8 mouse cellular contexts compared by ENCODE assay signal in genomic region chr3:153806077-153806772, GRCm38 (mm10). TPM values are rescaled to one million over a fixed set of nuclear protein-coding genes. Genes with fewer than 3 reads are reported as not detected.
DNase-seq lines count a peak whose midpoint lies in the region; ATAC-seq and TF ChIP-seq lines count a peak whose summit lies in the region.

No protein-coding gene starts in this region.

- intact Hi-C loops in heart, postnatal 25 days (cut with DNase I): loop anchor here (2.0 to 5.0 kb wide), 4 partner anchors 79 to 1023 kb away; partner anchors contain the start of gene St6galnac3

- no peaks in the 10 kb centered on the region for H3K36me3 ChIP-seq in G1E (replicated peaks)
- H3K36me3 ChIP-seq in forebrain, embryonic 16.5 days (ENCODE audit: control insufficient read depth, insufficient read depth): no peaks in the 10 kb centered on the region
- no peaks in the 10 kb centered on the region for H3K36me3 ChIP-seq in liver, embryonic 16.5 days (ENCODE audit: control insufficient read depth, insufficient read depth)
- H3K36me3 ChIP-seq in neural tube, embryonic 15.5 days: no peaks in the 10 kb centered on the region

- H3K27ac ChIP-seq in forebrain, embryonic 16.5 days (ENCODE audit: low read length): no peak overlapping the region
- H3K27ac ChIP-seq in liver, embryonic 16.5 days (ENCODE audit: low read length): peak overlapping the region; percentile 90
- H3K27ac ChIP-seq in neural tube, embryonic 15.5 days (replicated peaks): no peak overlapping the region

- no peak overlapping the region for H3K4me3 ChIP-seq in G1E (ENCODE audit: low read depth, low read length)
- H3K4me3 ChIP-seq in forebrain, embryonic 16.5 days (replicated peaks; ENCODE audit: low read length): no peak overlapping the region
- H3K4me3 ChIP-seq in liver, embryonic 16.5 days (ENCODE audit: low read depth, low read length): no peak overlapping the region
- no peak overlapping the region for H3K4me3 ChIP-seq in neural tube, embryonic 15.5 days (replicated peaks)

- ATAC-seq in G1E (ENCODE audit: extremely low read depth, insufficient number of reproducible peaks, low FRiP score, poor library complexity, severe bottlenecking): peak; percentile 71
- ATAC-seq in forebrain, embryonic 16.5 days: peak; percentile 95
- peak; percentile 9; the same call in 1 of the 2 replicates for ATAC-seq in liver, embryonic 16.5 days (ENCODE audit: low read depth)
- ATAC-seq in neural tube, embryonic 15.5 days (ENCODE audit: low FRiP score): peak; percentile 86

- H3K9me3 ChIP-seq in G1E (replicated peaks): no peaks in the 10 kb centered on the region
- H3K9me3 ChIP-seq in forebrain, embryonic 16.5 days (ENCODE audit: control insufficient read depth, low read length): no peaks in the 10 kb centered on the region
- no peaks in the 10 kb centered on the region for H3K9me3 ChIP-seq in liver, embryonic 16.5 days (replicated peaks; ENCODE audit: control insufficient read depth, low read length)
- no peaks in the 10 kb centered on the region for H3K9me3 ChIP-seq in neural tube, embryonic 15.5 days (replicated peaks)

- no peak overlapping the region for H3K9ac ChIP-seq in forebrain, embryonic 16.5 days (replicated peaks; ENCODE audit: low read depth, low read length)
- H3K9ac ChIP-seq in liver, embryonic 16.5 days (ENCODE audit: low read depth, low read length): peak overlapping the region; percentile 28
- H3K9ac ChIP-seq in neural tube, embryonic 15.5 days (replicated peaks): no peak overlapping the region

- WGBS in forebrain, embryonic 16.5 days: 32% methylated on average over 14 of the region's 14 CpGs
- WGBS in large intestine, adult 2 months: 28% methylated on average over 14 of the region's 14 CpGs
- 35% methylated on average over 14 of the region's 14 CpGs for WGBS in liver, embryonic 16.5 days (ENCODE audit: insufficient replicate concordance)
- 39% methylated on average over 14 of the region's 14 CpGs for WGBS in neural tube, embryonic 15.5 days

- no peaks in the 10 kb centered on the region for H3K27me3 ChIP-seq in G1E (ENCODE audit: insufficient read depth, low read length)
- H3K27me3 ChIP-seq in forebrain, embryonic 16.5 days (replicated peaks; ENCODE audit: control insufficient read depth, insufficient read depth, low read length): no peaks in the 10 kb centered on the region
- H3K27me3 ChIP-seq in liver, embryonic 16.5 days (ENCODE audit: control insufficient read depth, insufficient read depth, low read depth, low read length): no peaks in the 10 kb centered on the region
- H3K27me3 ChIP-seq in neural tube, embryonic 15.5 days (replicated peaks): no peaks in the 10 kb centered on the region; the same call in 1 of the 2 replicates

- H3K4me1 ChIP-seq in G1E (ENCODE audit: insufficient read depth, low read depth, low read length): peaks cover 67% of the 10 kb centered on the region
- H3K4me1 ChIP-seq in forebrain, embryonic 16.5 days (replicated peaks; ENCODE audit: control insufficient read depth, insufficient read depth, low read length): peaks cover 10% of the 10 kb centered on the region
- peaks cover 64% of the 10 kb centered on the region for H3K4me1 ChIP-seq in liver, embryonic 16.5 days (ENCODE audit: control insufficient read depth, low read depth, low read length)
- H3K4me1 ChIP-seq in neural tube, embryonic 15.5 days: peaks cover 12% of the 10 kb centered on the region

- peak overlapping the region; percentile 25 for H3K4me2 ChIP-seq in forebrain, embryonic 16.5 days (ENCODE audit: low read length)
- H3K4me2 ChIP-seq in liver, embryonic 16.5 days (ENCODE audit: low read depth, low read length): no peak overlapping the region
- H3K4me2 ChIP-seq in neural tube, embryonic 15.5 days: peak overlapping the region; percentile 24

- DNase-seq in G1E (ENCODE audit: low spot score): peak; percentile 28
- DNase-seq in cerebellum, adult 18-20 months: peak; percentile 84 to 88
- peak; percentile 44 for DNase-seq in heart, postnatal 25 days (ENCODE audit: low spot score)
- peak; percentile 58 for DNase-seq in large intestine, adult 2 months (ENCODE audit: low read depth, low spot score)
- DNase-seq in testis, postnatal 10 days (ENCODE audit: low spot score): peak; percentile 94

- TF ChIP-seq CTCF in G1E (IDR thresholded peaks at IDR 0.05; ENCODE audit: low read depth, low read length): peak; percentile 69

RNA-seq across cellular contexts. Expression of gene Asb17, which starts 37.8 kb away (rescaled TPM):
- total RNA-seq in G1E (2014; fragmentation: Nextera tagmentation) (3.1 and 5.5 TPM in 2 replicates), G1E (2017) (2.8 and 3.1 TPM in 2 replicates)
- 0.08 TPM in 1 of 2 replicates, not detected in the other for polyA plus RNA-seq in G1E (2012)
- not detected in 2 replicates for polyA plus RNA-seq in forebrain, embryonic 16.5 days (2015; fragmentation: Nextera tagmentation; extraction: Ambion mirVana)
- not detected for total RNA-seq in heart, postnatal 25 days (2021)
- polyA plus RNA-seq in large intestine, adult 2 months (2012; rRNA removed): not detected in 2 replicates
- polyA plus RNA-seq in liver, embryonic 16.5 days (2015; fragmentation: Nextera tagmentation; extraction: Ambion mirVana): 2.2 and 2.4 TPM in 2 replicates
- not detected in 2 replicates for polyA plus RNA-seq in neural tube, embryonic 15.5 days (2015; fragmentation: Nextera tagmentation; extraction: Ambion mirVana)

Comparison
In these comparisons a context has a peak if more than half of its experiments do, and no peak if none do; other contexts are left out.
1. ATAC-seq: peak in every context shown above with its lines; median percentile 95 in forebrain, embryonic 16.5 days; 86 in neural tube, embryonic 15.5 days; 71 in G1E; 9 in liver, embryonic 16.5 days.
2. DNase-seq: peak in every context shown above with its lines; median percentile 94 in testis, postnatal 10 days; 86 in cerebellum, adult 18-20 months; 58 in large intestine, adult 2 months; 44 in heart, postnatal 25 days; 28 in G1E.